Mouse (Mus musculus) c-Kit-negative CD71-positive TER-119-positive erythroid progenitor cells, embryonic 14.5 days (primary cell): Measurements from ENCODE around the gene Cilp.
A peak's percentile ranks its signal among the peaks of the same experiment; 100 is the strongest.
"Not testable (repeated sequence)": the region's sequence is repeated elsewhere in the genome, so short reads cannot be mapped to it uniquely, and the experiment has no call there.

Experiments used
- DNase-seq: peaks from one replicate; pipeline ENCODE4 v3.0.0-alpha.2; 2013; ENCODE audit warnings: low read depth, low spot score

Cilp gene

GRCm38 (mm10) chr9:65264959-65265358 lies at the start of gene Cilp:
Gene Cilp, plus strand, starts transcription at chr9:65265180.
- no peak for DNase-seq

GRCm38 (mm10) chr9:65215494-65216126 lies 49.4 kb upstream of the Cilp start:
- peak; percentile 88 for DNase-seq

GRCm38 (mm10) chr9:65216972-65217371 lies 48.0 kb upstream of the Cilp start:
- peak; percentile 43 for DNase-seq

GRCm38 (mm10) chr9:65217661-65218060 lies 47.3 kb upstream of the Cilp start:
- DNase-seq, result peak; percentile 59

- DNase-seq, result no peak
These were observed 46.1 kb upstream of the Cilp start for GRCm38 (mm10) chr9:65218916-65219315.

- DNase-seq, result not testable (repeated sequence)
These were observed 44.6 kb upstream of the Cilp start for GRCm38 (mm10) chr9:65220398-65220797.

GRCm38 (mm10) chr9:65223927-65224326 lies 41.1 kb upstream of the Cilp start:
- no peak for DNase-seq

- DNase-seq, result peak; percentile 35
These were observed 39.2 kb upstream of the Cilp start for GRCm38 (mm10) chr9:65225795-65226194.

- DNase-seq, result no peak
These were observed 34.7 kb upstream of the Cilp start for GRCm38 (mm10) chr9:65230250-65230649.

- DNase-seq, result no peak
These were observed 33.7 kb upstream of the Cilp start for GRCm38 (mm10) chr9:65231284-65231683.

GRCm38 (mm10) chr9:65233243-65233985 lies 31.6 kb upstream of the Cilp start:
- DNase-seq, result no peak

GRCm38 (mm10) chr9:65234734-65235133 lies 30.2 kb upstream of the Cilp start:
- DNase-seq, result no peak

GRCm38 (mm10) chr9:65235601-65236000 lies 29.4 kb upstream of the Cilp start:
- DNase-seq, result no peak

GRCm38 (mm10) chr9:65237616-65238015 lies 27.4 kb upstream of the Cilp start:
- no peak for DNase-seq

GRCm38 (mm10) chr9:65238191-65238760 lies 26.7 kb upstream of the Cilp start:
- DNase-seq, result no peak

- no peak for DNase-seq
These were observed 25.8 kb upstream of the Cilp start for GRCm38 (mm10) chr9:65239176-65239575.

GRCm38 (mm10) chr9:65239731-65240130 lies 25.2 kb upstream of the Cilp start:
- no peak for DNase-seq

GRCm38 (mm10) chr9:65240587-65240986 lies 24.4 kb upstream of the Cilp start:
- no peak for DNase-seq

GRCm38 (mm10) chr9:65241973-65242372 lies 23.0 kb upstream of the Cilp start:
- DNase-seq, result no peak

- no peak for DNase-seq
These were observed 21.7 kb upstream of the Cilp start for GRCm38 (mm10) chr9:65243249-65243648.

- DNase-seq, result no peak
These were observed 20.8 kb upstream of the Cilp start for GRCm38 (mm10) chr9:65244036-65244806.
